Mouse (Mus musculus) midbrain, embryonic 13.5 days (tissue): ENCODE results near the gene Kdm5b. TPM values are rescaled to one million over a fixed set of nuclear protein-coding genes. Genes with fewer than 3 reads are reported as not detected.

Experiments
- ATAC-seq: fragments of 200-750 bp; cut with Nextera tagmentation; 2 replicates; pipeline ENCODE4 v1.8.0; 2017; ENCODE audit warnings: mild to moderate bottlenecking, moderate TSS enrichment, moderate library complexity
- H3K27ac ChIP-seq: fragments of 300-500 bp; sonication (generic); 2 replicates; pipeline ENCODE4 v1.5.1; 2015; ENCODE audit warnings: inconsistent platforms, mild to moderate bottlenecking, moderate library complexity
- H3K27me3 ChIP-seq: fragments of 300-500 bp; sonication (generic); 2 replicates; pipeline ENCODE4 v1.6.1; 2015; ENCODE audit warnings: mild to moderate bottlenecking, inconsistent platforms
- H3K36me3 ChIP-seq: fragments of 300-500 bp; sonication (generic); 2 replicates; pipeline ENCODE4 v1.6.1; 2015; ENCODE audit warnings: mild to moderate bottlenecking, inconsistent platforms
- H3K4me1 ChIP-seq: fragments of 300-500 bp; sonication (generic); replicated peaks from 2 replicates; pipeline ENCODE4 v1.6.1; 2015; ENCODE audit warnings: inconsistent platforms
- H3K4me2 ChIP-seq: fragments of 300-500 bp; sonication (generic); replicated peaks from 2 replicates; pipeline ENCODE4 v1.6.1; 2015; ENCODE audit warnings: moderate library complexity, mild to moderate bottlenecking, inconsistent platforms
- H3K4me3 ChIP-seq: fragments of 300-500 bp; sonication (generic); replicated peaks from 2 replicates; pipeline ENCODE4 v1.5.1; 2015; ENCODE audit warnings: mild to moderate bottlenecking, inconsistent platforms
- H3K9ac ChIP-seq: fragments of 300-500 bp; sonication (generic); replicated peaks from 2 replicates; pipeline ENCODE4 v1.6.1; 2015; ENCODE audit warnings: mild to moderate bottlenecking, inconsistent platforms
- H3K9me3 ChIP-seq: fragments of 300-500 bp; sonication (generic); 2 replicates; pipeline ENCODE4 v1.6.1; 2016; ENCODE audit warnings: mild to moderate bottlenecking, inconsistent platforms
- WGBS: fragments of 180-500 bp; shearing (Covaris S2); methylation state at CpG from one replicate; pipeline ENCODE4 v1.1.7; 2015; 5-methylcytosine and 5-hydroxymethylcytosine counted together
- polyA plus RNA-seq: library from polyadenylated mRNA; unstranded; fragments of >200 nt; fragmentation: Nextera tagmentation; extraction: Ambion mirVana; gene quantifications from 2 replicates; pipeline ENCODE4 v1.2.1, GENCODE M21; 2015

The Kdm5b gene
- polyA plus RNA-seq, 1 experiment from 2014 or later, result 111 TPM

- Histone ChIP-seq H3K4me2 (no peak overlapping the region), H3K27me3 (no peaks in the 10 kb centered on the region), H3K4me1 (no peaks in the 10 kb centered on the region), H3K4me3 (no peak overlapping the region), H3K27ac (no peak overlapping the region), H3K9ac (no peak overlapping the region), H3K36me3 (peaks cover 78% of the 10 kb centered on the region), H3K9me3 (no peaks in the 10 kb centered on the region)
- WGBS, result 93% methylated on average over 8 of the region's 8 CpGs
- no peak for ATAC-seq
Observed at GRCm38 (mm10) chr1:134605670-134606069, 45.7 kb downstream of the Kdm5b start.

- peaks cover 78% of the 10 kb centered on the region for H3K36me3 ChIP-seq
- no peak for ATAC-seq
- no peak overlapping the region for H3K9ac ChIP-seq
- no peaks in the 10 kb centered on the region for H3K27me3 ChIP-seq
- no peak overlapping the region for H3K4me2 ChIP-seq
- H3K4me3 ChIP-seq, result no peak overlapping the region
- H3K9me3 ChIP-seq, result no peaks in the 10 kb centered on the region
- no peak overlapping the region for H3K27ac ChIP-seq
- 99% methylated on average over 2 of the region's 2 CpGs for WGBS
- H3K4me1 ChIP-seq, result no peaks in the 10 kb centered on the region
Observed at GRCm38 (mm10) chr1:134606381-134606780, 46.4 kb downstream of the Kdm5b start.

GRCm38 (mm10) chr1:134607279-134607678, 47.3 kb downstream of the Kdm5b start:
- no peak for ATAC-seq
- no peak overlapping the region for H3K4me2 ChIP-seq
- no peak overlapping the region for H3K27ac ChIP-seq
- H3K4me3 ChIP-seq, result no peak overlapping the region
- no peaks in the 10 kb centered on the region for H3K4me1 ChIP-seq
- peaks cover 77% of the 10 kb centered on the region for H3K36me3 ChIP-seq
- H3K27me3 ChIP-seq, result no peaks in the 10 kb centered on the region
- no peak overlapping the region for H3K9ac ChIP-seq
- WGBS, result 98% methylated on average over 1 of the region's 1 CpGs
- H3K9me3 ChIP-seq, result no peaks in the 10 kb centered on the region

- peaks cover 80% of the 10 kb centered on the region for H3K36me3 ChIP-seq
- 58% methylated on average over 4 of the region's 4 CpGs for WGBS
- H3K4me3 ChIP-seq, result no peak overlapping the region
- H3K9me3 ChIP-seq, result no peaks in the 10 kb centered on the region
- no peaks in the 10 kb centered on the region for H3K27me3 ChIP-seq
- no peaks in the 10 kb centered on the region for H3K4me1 ChIP-seq
- no peak overlapping the region for H3K4me2 ChIP-seq
- ATAC-seq, result no peak
- H3K27ac ChIP-seq, result no peak overlapping the region
- no peak overlapping the region for H3K9ac ChIP-seq
Observed at GRCm38 (mm10) chr1:134609172-134609571, 49.2 kb downstream of the Kdm5b start.

GRCm38 (mm10) chr1:134614554-134614953, 54.6 kb downstream of the Kdm5b start:
- 97% methylated on average over 5 of the region's 5 CpGs for WGBS
- H3K9ac ChIP-seq, result no peak overlapping the region
- peaks cover 77% of the 10 kb centered on the region for H3K36me3 ChIP-seq
- H3K4me1 ChIP-seq, result no peaks in the 10 kb centered on the region
- H3K27ac ChIP-seq, result no peak overlapping the region
- no peak overlapping the region for H3K4me3 ChIP-seq
- H3K4me2 ChIP-seq, result no peak overlapping the region
- no peaks in the 10 kb centered on the region for H3K27me3 ChIP-seq
- no peak for ATAC-seq
- H3K9me3 ChIP-seq, result no peaks in the 10 kb centered on the region

- H3K4me2 ChIP-seq, result no peak overlapping the region
- no peaks in the 10 kb centered on the region for H3K4me1 ChIP-seq
- H3K27ac ChIP-seq, result no peak overlapping the region
- no peak for ATAC-seq
- 90% methylated on average over 2 of the region's 2 CpGs for WGBS
- H3K9ac ChIP-seq, result no peak overlapping the region
- no peaks in the 10 kb centered on the region for H3K27me3 ChIP-seq
- H3K36me3 ChIP-seq, result peaks cover 81% of the 10 kb centered on the region
- H3K4me3 ChIP-seq, result no peak overlapping the region
- no peaks in the 10 kb centered on the region for H3K9me3 ChIP-seq
Observed at GRCm38 (mm10) chr1:134614988-134615387, 55.0 kb downstream of the Kdm5b start.

GRCm38 (mm10) chr1:134617656-134618055, 57.7 kb downstream of the Kdm5b start:
- ATAC-seq, result no peak
- peaks cover 89% of the 10 kb centered on the region for H3K36me3 ChIP-seq
- WGBS, result 89% methylated on average over 9 of the region's 9 CpGs

GRCm38 (mm10) chr1:134625325-134625724, 65.4 kb downstream of the Kdm5b start:
- H3K4me2 ChIP-seq, result no peak overlapping the region
- peaks cover 97% of the 10 kb centered on the region for H3K36me3 ChIP-seq
- no peaks in the 10 kb centered on the region for H3K9me3 ChIP-seq
- ATAC-seq, result no peak
- no peak overlapping the region for H3K4me3 ChIP-seq
- no peak overlapping the region for H3K27ac ChIP-seq
- no peaks in the 10 kb centered on the region for H3K4me1 ChIP-seq
- no peaks in the 10 kb centered on the region for H3K27me3 ChIP-seq
- 91% methylated on average over 4 of the region's 4 CpGs for WGBS
- no peak overlapping the region for H3K9ac ChIP-seq

More at GRCm38 (mm10) chr1:134617656-134618055, 57.7 kb downstream of the Kdm5b start:
- no peaks in the 10 kb centered on the region for H3K9me3 ChIP-seq
- H3K27ac ChIP-seq, result no peak overlapping the region
- no peaks in the 10 kb centered on the region for H3K4me1 ChIP-seq
- H3K4me2 ChIP-seq, result no peak overlapping the region
- no peak overlapping the region for H3K4me3 ChIP-seq
- no peaks in the 10 kb centered on the region for H3K27me3 ChIP-seq
- H3K9ac ChIP-seq, result no peak overlapping the region

- no peak overlapping the region for H3K9ac ChIP-seq
- no peaks in the 10 kb centered on the region for H3K9me3 ChIP-seq
- H3K4me3 ChIP-seq, result no peak overlapping the region
- peaks cover 100% of the 10 kb centered on the region for H3K36me3 ChIP-seq
- no peak overlapping the region for H3K27ac ChIP-seq
- H3K4me2 ChIP-seq, result no peak overlapping the region
- H3K4me1 ChIP-seq, result no peaks in the 10 kb centered on the region
- no peak for ATAC-seq
- 94% methylated on average over 10 of the region's 10 CpGs for WGBS
- H3K27me3 ChIP-seq, result no peaks in the 10 kb centered on the region
Observed at GRCm38 (mm10) chr1:134629455-134629854, 69.5 kb downstream of the Kdm5b start.

- no peaks in the 10 kb centered on the region for H3K9me3 ChIP-seq
- no peak overlapping the region for H3K4me3 ChIP-seq
- H3K27me3 ChIP-seq, result no peaks in the 10 kb centered on the region
- no peak for ATAC-seq
- H3K4me2 ChIP-seq, result no peak overlapping the region
- H3K27ac ChIP-seq, result no peak overlapping the region
- no peak overlapping the region for H3K9ac ChIP-seq
- 0 out of 2 replicates have a peak, but pooled peaks cover 10% of the 10 kb centered on the region for H3K4me1 ChIP-seq
- 82% methylated on average over 7 of the region's 7 CpGs for WGBS
- H3K36me3 ChIP-seq, result peaks cover 54% of the 10 kb centered on the region
Observed at GRCm38 (mm10) chr1:134634296-134634695, 74.3 kb downstream of the Kdm5b start.

GRCm38 (mm10) chr1:134636245-134636644, 76.3 kb downstream of the Kdm5b start:
- H3K27me3 ChIP-seq, result no peaks in the 10 kb centered on the region
- H3K4me2 ChIP-seq, result no peak overlapping the region
- no peak overlapping the region for H3K9ac ChIP-seq
- H3K4me1 ChIP-seq, result 0 out of 2 replicates have a peak, but pooled peaks cover 10% of the 10 kb centered on the region
- H3K36me3 ChIP-seq, result peaks cover 35% of the 10 kb centered on the region
- WGBS, result 82% methylated on average over 3 of the region's 3 CpGs
- no peak overlapping the region for H3K4me3 ChIP-seq
- peak; percentile 43; the same call in 1 of the 2 replicates for ATAC-seq
- H3K27ac ChIP-seq, result no peak overlapping the region
- H3K9me3 ChIP-seq, result no peaks in the 10 kb centered on the region

GRCm38 (mm10) chr1:134636684-134637083, 76.7 kb downstream of the Kdm5b start:
- H3K9ac ChIP-seq, result no peak overlapping the region
- H3K9me3 ChIP-seq, result no peaks in the 10 kb centered on the region
- H3K4me3 ChIP-seq, result no peak overlapping the region
- no peak overlapping the region for H3K4me2 ChIP-seq
- peaks cover 10% of the 10 kb centered on the region; the same call in 1 of the 2 replicates for H3K4me1 ChIP-seq
- no peak overlapping the region for H3K27ac ChIP-seq
- 7% methylated on average over 3 of the region's 3 CpGs for WGBS
- ATAC-seq, result peak; percentile 31; the same call in 1 of the 2 replicates
- no peaks in the 10 kb centered on the region for H3K27me3 ChIP-seq
- H3K36me3 ChIP-seq, result peaks cover 30% of the 10 kb centered on the region

- ATAC-seq, result no peak
- H3K27ac ChIP-seq, result no peak overlapping the region
- H3K4me3 ChIP-seq, result no peak overlapping the region
- H3K36me3 ChIP-seq, result peaks cover 17% of the 10 kb centered on the region
- no peak overlapping the region for H3K4me2 ChIP-seq
- H3K4me1 ChIP-seq, result peaks cover 10% of the 10 kb centered on the region; the same call in 1 of the 2 replicates
- no peak overlapping the region for H3K9ac ChIP-seq
- WGBS, result 59% methylated on average over 3 of the region's 3 CpGs
- H3K9me3 ChIP-seq, result no peaks in the 10 kb centered on the region
- H3K27me3 ChIP-seq, result peaks cover 3% of the 10 kb centered on the region; the same call in 1 of the 2 replicates
Observed at GRCm38 (mm10) chr1:134638041-134638440, 78.1 kb downstream of the Kdm5b start.
